Mouse (Mus musculus): Measurements from ENCODE around the gene Tmem229b.

- no peak for TF ChIP-seq POLR2A (IDR thresholded peaks at IDR 0.05; ENCODE audit: insufficient read depth, low read depth, low read length)
- TF ChIP-seq CTCF (IDR thresholded peaks at IDR 0.05; ENCODE audit: insufficient read depth, low read depth, low read length), result no peak
These were observed 67.9 kb downstream of the Tmem229b start for GRCm38 (mm10) chr12:78939393-78940037.
